Mouse (Mus musculus) ovary, postnatal 10 days (tissue): Measurements from ENCODE around the gene Naglu.
"Not testable (repeated sequence)": the region's sequence is repeated elsewhere in the genome, so short reads cannot be mapped to it uniquely, and the experiment has no call there.

Experiments used
- DNase-seq: peaks from one replicate; pipeline ENCODE4 v3.0.0; 2022; ENCODE audit warnings: low spot score

The Naglu gene

GRCm38 (mm10) chr11:101084246-101084645, 14.4 kb downstream of the Naglu start:
- DNase-seq, result no peak

- DNase-seq, result no peak
Measured at GRCm38 (mm10) chr11:101084811-101085210, 15.0 kb downstream of the Naglu start.

DNA sequence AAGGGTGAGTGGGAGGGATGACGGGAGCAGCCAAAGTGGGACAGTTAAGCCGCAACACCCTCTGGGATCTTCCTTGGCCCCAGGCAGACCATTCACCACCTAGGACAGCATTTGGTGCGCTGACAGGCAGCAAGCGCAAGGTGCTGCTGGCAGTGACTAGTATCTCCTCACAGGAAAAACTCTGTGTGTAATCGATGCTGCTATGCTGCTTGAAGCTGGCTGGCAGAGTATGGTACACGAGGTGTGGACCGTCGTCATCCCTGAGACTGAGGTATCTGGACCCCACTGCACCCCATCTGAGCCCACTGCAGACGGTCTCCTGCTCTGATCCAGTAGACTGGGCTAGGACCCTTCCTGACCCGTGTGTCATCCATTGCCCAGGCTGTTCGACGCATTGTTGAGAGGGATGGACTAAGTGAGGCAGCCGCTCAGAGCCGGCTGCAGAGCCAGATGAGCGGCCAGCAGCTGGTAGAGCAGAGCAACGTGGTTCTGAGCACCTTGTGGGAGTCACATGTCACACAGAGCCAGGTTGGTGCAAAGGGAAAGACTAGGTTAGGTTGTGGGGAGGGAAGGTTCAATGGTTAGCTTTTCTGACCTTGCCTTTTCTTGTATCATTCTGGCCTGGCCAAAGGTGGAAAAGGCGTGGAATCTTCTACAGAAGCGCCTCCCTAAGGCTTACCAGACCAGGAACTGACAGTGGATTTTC, 16.0 kb downstream of the Naglu start:
- DNase-seq, result no peak

DNA sequence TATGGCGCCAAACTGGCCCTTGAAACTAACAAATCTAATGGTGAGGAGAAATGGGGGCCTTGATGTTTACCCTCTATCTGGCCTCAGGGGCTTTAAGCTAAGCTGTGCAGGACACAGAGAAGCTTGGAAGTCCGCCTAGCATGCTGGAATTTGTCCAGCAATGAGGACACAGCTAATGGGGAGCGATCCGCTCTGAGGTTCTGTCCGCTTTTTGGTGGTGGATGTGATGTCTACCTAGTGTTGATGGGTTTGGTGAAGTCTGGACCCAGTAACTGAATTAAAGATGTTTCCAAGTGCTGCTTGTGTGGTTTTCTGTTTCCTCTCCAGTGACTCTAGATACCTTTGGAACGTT, 16.5 kb downstream of the Naglu start:
- no peak for DNase-seq

DNA sequence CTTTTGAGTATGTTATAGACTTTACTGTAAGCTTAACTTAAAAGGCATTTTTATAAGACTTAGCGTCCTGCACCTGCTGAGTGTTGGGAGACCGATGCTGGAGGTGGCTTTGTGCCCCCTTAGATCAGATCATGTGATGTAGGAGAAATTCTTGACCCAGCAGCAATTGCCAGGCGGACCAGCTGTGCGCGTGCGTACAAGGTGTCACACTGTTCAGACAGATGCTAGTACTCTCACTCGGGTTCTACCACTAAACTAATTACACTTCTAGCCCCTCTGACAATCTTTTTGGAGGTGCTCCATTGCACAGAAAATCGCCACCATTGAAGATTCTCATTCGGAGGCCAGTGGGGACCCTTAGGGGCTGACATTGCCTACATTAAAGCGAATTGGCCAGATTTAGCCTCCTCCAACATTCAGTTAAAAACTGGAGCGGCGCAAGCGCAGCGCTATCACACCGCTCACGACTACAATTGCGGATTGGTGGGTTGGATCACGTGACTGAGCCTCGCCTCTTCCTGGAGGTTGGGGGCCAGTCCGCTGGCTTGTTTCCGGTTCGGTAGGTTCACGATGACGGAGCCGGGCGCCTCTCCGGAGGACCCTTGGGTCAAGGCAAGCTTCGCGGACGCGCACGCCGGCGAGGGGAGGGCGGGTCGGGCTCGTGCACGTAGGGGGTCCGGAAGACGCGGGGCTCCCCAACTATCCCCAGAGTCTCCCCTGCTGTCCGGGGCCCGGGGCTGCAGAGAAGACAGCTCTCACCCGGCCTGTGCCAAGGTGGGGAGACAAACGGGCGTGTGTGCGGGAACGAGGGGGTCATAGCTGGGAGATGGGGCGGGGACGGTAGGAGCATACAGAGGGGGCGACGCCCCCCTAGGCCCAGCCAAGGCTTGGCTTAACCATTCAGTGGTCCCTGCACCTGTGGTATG, 17.2 kb downstream of the Naglu start, which contains the start of gene Mlx:
TSS of gene Mlx (plus strand) at position 522 of the 926 bp plus-strand sequence.
- peak; percentile 69 for DNase-seq

DNA sequence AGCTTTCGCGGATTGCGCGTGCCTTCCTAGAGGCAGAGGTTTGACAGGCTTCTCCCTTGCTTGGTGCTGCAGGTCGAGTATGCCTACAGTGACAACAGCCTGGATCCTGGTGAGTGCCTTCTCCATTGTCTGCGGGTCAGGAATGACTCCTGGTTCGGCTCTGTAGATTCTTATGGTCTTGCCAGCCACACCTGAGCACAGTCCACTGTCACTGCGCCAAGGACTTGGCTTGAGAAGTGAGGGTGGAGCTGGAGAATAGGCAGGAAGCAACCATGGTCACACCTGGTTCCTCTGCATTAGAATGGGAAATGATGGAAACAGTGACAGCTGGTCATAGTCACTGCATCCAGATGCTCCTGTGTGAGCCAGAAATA, 17.9 kb downstream of the Naglu start:
- DNase-seq, result no peak

DNA sequence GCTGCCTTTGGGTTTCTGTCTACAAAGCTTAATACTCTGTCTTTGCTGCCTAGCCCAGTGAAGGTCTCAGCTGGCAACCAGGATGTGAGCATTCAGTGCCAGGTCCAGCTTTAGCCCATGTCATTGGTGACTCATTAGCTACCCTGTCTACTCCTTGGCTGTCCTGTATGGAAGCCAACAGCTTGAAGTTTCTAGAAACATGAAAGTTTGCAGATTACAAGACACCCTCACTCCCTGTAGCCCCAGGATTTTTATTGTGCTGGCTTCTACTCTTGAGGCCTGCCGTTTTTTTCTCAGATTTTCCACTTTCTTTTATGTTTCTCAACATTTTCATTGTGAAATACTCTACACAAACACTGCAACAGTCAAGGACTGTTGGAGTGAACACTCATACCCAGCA, 20.1 kb downstream of the Naglu start:
- no peak for DNase-seq

- no peak for DNase-seq
Measured at GRCm38 (mm10) chr11:101094930-101095313, 25.1 kb downstream of the Naglu start.

DNA sequence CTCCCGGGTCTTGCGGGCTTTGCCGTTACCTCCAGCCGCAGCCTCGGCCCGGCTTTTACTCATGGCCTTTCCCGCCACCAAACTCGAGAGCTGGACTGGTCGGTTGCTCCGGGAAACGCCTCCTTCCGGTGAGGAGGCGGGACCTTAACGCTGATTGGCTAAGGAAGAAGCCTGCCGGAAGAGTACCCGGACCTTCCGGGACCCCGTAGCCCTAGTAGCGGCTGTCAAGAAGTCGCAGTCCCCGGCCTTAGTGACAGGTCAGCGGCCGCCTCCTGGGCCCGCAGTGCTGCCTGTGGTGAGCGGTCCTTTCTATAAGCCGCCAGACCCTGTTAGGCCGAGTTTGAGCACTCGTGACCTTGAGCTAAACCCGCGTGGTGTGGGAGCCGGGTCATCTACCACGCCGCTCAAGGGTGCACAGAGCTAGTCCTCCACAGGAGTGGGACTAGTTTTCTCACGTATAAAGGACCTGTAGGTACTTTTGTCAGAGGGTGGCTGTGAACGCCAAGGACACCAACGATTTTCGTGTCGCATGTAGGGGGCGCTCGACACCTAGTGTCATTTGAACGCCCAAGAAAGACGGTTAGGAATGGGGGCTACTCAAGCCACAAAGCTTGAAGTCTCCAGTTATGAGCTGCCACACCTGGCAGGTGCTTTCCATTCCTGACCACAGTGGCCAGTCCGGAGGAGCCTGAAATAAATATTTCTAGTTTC, 25.7 kb downstream of the Naglu start, which contains the start of gene Psmc3ip:
TSS of gene Psmc3ip (minus strand) at position 123 of the 711 bp plus-strand sequence.
- DNase-seq, result peak; percentile 75

DNA sequence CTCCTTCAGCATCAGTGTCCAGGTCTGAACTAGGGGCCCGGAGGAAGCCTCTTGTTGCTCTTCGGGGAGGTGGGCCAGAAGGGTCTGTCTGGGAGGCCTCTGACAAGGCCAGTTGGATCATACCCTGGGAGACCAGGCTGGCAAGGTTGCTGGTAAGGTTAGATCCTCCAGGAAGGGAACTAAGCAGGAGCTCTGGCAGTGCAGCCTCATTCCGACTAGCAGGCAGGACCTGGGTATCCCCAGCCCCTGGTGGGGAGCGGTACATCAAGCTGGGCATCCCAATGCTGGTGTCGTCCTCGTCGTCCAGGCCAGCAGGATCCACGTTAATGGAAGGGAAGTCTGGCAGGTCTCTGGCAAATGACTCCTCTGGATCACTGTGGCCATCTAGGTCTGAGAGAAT, 28.4 kb downstream of the Naglu start:
- DNase-seq, result no peak

- no peak for DNase-seq
Measured at GRCm38 (mm10) chr11:101103011-101103410, 33.2 kb downstream of the Naglu start.

DNA sequence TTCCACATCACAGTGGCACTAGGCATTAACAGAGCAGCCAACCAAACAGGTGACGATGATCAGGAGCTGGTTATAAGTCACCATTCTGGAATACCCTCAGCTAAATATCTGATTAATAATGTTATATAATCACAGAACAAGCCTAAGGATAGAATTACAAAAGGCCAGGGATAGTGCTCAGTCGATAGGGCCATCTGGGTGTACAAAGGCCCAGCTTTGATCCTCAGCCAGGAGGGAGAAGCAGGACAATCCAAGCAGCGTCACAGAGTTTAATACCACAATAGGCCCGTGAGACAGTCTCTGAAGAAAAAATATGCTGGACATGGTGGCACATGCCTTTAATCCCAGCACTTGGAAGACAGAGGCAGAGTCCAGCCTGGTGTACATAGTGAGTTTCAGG, 39.5 kb downstream of the Naglu start:
- no peak for DNase-seq

DNA sequence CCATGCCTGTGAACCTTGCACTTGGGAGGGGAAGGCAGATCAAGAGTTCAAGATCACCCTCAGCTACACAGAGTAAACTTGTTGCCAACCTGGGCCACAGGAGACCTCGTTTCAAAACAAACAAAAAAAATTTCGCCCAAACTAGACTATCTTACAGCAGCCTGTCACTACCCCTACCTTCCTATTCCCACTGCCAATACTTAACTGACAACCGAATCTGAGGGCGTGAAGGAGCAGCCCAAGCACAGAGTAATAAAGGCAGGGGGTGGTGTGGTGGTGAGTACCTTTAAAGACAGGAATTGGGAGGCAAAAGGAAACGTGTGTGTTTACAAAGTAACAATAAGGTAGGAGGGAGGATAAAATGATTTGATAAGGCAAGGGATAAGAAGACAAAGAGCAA, 40.9 kb downstream of the Naglu start:
- no peak for DNase-seq

GRCm38 (mm10) chr11:101111178-101111577, 41.4 kb downstream of the Naglu start:
- DNase-seq, result no peak

DNA sequence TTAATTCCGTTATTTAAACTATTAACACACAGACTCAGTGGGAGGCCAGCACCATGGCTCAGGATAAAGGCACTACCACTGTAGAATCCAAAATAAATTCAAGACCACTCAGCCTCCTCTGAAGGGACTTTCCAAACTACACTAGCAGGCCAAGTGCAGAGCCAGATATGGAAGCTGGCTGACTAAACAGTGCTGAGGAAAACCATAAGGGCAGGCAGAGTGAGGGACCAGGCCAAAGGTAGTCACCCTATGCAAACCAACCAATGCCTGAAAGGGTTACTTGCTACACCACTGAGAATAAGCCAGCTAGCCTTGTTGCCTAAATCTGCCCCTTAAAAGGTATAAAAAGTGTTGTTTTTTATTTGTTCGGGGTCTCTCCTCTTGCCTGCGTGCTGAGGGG, 42.4 kb downstream of the Naglu start:
- no peak for DNase-seq

DNA sequence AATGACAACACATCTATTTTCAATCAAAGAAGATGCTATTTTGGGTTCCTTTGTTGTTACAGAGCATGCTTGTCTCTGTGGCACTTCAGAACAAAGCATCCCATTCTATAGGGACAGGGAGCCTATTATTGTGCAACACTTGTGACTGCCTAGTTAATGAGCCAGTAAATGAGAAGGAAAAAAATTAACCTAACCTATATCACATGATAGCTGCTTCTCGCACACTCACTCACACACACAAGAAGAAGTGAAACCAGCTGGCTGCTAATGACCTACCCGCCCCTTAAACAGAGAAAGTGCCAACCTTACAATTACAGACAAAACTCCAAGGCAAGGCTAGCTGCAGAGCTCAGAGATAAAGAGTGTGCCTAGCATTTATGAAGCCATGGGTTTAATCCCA, 45.8 kb downstream of the Naglu start:
- no peak for DNase-seq

- no peak for DNase-seq
Measured at GRCm38 (mm10) chr11:101118105-101118504, 48.3 kb downstream of the Naglu start.

DNA sequence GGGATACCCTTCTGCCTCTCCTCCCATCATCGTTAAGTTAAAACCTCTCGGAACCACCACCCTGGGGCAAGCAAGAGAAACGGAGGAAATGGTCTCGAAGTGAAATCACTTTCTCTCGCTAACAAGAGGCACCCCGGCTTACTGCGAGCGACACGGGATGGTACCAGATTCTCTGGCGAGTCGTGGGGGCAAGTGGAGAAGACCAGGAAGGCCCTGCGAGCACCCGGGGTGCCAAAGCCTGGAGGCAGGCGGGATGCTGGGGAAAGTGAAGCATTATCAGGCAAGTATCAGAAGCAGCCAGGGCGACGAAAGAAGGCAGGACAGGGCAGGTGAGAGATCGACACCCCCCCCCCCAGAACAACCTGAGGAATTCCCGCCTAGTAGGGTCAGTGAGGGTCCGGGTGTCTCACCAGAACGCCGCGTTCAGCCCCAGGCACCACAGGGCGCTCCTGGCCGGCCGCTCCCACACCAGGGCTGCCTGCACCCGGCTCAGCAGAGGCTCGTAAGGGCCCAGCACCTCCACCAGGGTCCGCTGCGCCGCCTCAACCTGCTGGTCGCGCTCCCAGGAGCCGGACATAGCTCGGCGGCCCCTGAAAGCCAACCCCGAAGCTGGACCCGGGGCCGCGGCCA, 49.4 kb downstream of the Naglu start:
- DNase-seq, result no peak

DNA sequence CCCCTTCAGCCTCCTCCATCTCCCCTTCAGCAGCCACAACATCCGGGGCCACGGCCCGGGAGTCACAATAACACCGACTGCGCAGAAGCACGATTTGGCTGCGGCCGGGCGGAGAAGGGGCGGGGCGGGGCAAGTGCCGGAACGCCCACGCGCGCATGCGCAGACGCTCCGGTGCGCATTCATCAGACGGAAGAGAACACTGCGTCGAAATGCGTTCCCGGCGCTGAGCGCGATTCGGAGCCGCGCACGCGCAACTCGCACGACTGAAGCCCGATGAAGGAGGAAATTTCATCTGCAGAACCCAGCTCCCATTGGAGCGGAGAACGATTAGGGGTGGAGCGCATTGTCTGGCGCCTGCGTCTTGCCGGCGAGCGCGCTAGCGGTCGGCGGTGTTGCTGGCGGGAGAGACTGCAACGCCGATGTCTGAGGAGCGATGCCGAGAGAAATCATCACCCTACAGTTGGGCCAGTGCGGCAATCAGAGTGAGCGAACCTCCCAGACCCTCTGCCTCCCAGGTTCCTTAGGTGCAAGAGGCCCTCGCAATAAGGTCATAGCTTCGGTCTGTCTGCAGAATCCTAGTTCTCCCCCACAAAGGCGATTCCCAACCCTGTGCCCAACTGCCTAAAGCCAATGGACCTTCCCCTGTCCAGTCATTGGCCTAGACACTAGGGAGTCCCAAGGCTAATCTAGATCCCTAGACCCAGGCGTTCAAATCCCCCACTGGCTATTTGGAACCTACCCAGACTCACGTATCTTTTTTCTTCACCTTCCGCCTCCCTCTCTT, 50.1 kb downstream of the Naglu start, which contains the start of the genes Retreg3 and Tubg1:
TSS of gene Retreg3 (minus strand) at position 133 of the 784 bp plus-strand sequence.
TSS of gene Tubg1 (plus strand) at position 178 of the 784 bp plus-strand sequence.
- peak; percentile 94 for DNase-seq

- DNase-seq, result no peak
Measured at GRCm38 (mm10) chr11:101120545-101121188, 50.9 kb downstream of the Naglu start.

- not testable (repeated sequence) for DNase-seq
Measured at GRCm38 (mm10) chr11:101124494-101124893, 54.7 kb downstream of the Naglu start.
